Mouse (Mus musculus): Measurements from ENCODE around the gene Rasal3. TPM values are rescaled to one million over a fixed set of nuclear protein-coding genes. Genes with fewer than 3 reads are reported as not detected.

The Rasal3 gene
- 1 to 10 TPM; 2.9 to 4.6 TPM for total RNA-seq (2021)
- long read RNA-seq, experiment 1, partial matches to known transcripts: 0 of 1 reads
- long read RNA-seq, experiment 1, other reads (novel, unspliced or antisense): 0 of 1 reads
- long read RNA-seq, experiment 2, partial matches to known transcripts: 1 of 3 reads
- long read RNA-seq, experiment 2, other reads (novel, unspliced or antisense): 1 of 3 reads

DNA sequence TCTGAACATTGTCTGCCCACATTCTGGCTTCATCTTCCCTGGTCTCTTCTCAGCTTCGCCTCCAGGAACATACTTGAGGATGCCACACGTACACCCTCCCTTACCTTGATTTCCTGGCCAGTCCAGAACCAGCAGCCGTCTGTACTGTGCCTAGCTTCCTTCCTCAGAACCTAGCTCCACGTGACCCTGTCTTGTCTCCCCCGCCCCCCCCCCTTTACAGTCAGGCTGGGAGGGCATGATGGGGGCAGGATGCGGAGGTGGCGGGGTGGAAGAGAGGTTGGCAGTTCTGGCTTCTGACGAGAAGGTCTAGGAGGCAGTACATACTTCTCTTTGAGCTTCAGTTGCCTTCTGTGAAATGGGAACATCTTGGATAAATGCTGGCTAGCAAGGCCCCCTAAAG lies at the start of gene Rasal3:
Rasal3 (minus strand) TSS at position 167 of the 400 bp plus-strand sequence.
- DNase-seq (ENCODE audit: low spot score in 2 of 2): no peak
- TF ChIP-seq CTCF (conservative IDR thresholded peaks at IDR 0.05): no peak
- no peak within 1 kb of the TSS for H3K27ac ChIP-seq
- peak within 1 kb of the TSS; percentile 15; the same call in 1 of the 2 replicates for H3K4me3 ChIP-seq

DNA sequence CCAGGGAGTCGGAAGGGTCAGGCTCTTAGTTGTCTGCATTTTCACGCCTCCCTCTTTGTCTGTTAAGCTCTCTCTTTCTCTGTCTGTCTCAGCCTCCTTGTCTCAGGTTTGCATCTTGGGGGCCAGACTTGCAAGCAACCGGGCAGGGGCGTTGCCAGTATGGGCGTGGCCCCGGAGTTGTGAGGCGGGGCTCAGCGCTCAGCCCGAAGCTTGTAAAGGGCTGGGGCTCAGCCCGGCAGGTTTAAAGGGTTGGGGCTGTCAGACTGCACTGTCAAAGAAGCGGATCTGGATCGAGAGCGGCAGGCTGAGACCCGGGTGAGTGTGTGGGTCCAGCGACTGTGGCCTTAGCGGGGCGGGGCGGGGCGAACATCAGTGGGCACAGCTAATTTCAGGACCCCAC lies 49.1 kb upstream of the Rasal3 start, which contains the start of gene Cyp4f39:
Cyp4f39 (plus strand) TSS at position 242 of the 400 bp plus-strand sequence.
- DNase-seq (ENCODE audit: low spot score in 2 of 2): no peak
- no peak for TF ChIP-seq CTCF (conservative IDR thresholded peaks at IDR 0.05)
- no peak within 1 kb of the TSS for H3K27ac ChIP-seq
- no peak within 1 kb of the TSS for H3K4me3 ChIP-seq

DNA sequence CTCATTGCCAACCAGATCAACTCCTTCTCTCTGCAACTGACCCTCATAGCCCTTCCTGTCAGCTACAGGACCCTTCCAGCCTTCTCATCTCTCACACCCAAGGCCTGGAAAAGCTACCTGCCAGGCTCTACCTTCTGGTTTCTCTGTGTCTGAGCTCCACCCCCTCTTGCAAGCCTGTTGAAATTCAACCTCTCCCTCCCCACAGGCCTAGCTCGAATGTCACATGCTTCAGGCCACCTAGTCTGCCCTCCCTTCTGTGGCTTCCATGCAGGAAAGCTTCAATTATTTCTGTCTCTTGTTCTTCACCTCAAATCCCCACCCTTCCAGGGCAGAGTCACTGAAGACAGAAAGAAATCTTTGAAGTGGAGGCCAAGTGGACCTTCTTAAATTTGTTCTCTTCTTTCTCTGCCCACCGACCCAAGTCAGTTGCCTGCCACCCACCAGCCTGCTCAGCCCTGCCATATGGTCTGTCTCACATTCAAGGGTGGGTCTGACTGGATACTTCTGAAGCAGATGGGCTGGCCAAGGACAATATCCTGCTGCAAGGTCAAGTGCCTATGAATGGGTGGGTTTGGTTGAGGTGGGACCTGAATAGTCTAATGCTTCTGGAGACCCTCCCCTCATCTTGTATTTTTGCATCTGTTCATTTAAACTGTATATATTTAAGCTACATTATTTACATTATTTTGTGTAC lies 47.6 kb upstream of the Rasal3 start:
- no peak for DNase-seq (ENCODE audit: low spot score in 2 of 2)
- TF ChIP-seq CTCF (conservative IDR thresholded peaks at IDR 0.05): no peak
- Histone ChIP-seq H3K4me3 (no peak overlapping the region), H3K27ac (no peak overlapping the region)

GRCm38 (mm10) chr17:32449042-32449441 lies 45.7 kb upstream of the Rasal3 start:
- DNase-seq (ENCODE audit: low spot score in 2 of 2): no peak
- Histone ChIP-seq H3K27ac (no peak overlapping the region), H3K4me3 (no peak overlapping the region)
- peak; percentile 33 for TF ChIP-seq CTCF (conservative IDR thresholded peaks at IDR 0.05)

DNA sequence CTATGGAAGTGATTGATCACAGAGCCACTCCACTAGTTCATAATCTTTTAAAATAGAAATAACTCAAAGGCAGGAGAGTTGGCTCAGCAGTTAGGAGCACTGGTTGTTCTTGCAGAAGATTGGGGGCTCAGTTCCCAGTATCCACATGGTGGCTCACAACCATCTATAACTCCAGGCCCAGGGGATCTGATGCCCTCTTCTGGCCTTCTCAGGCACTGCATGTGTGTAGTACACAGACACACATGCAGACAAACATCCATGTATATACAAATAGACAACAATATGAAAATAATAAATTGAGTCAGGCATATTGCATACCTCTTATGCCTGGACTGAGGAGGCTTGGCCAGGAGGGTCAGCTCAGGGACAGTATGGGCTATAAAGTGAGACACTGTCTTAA lies 43.8 kb upstream of the Rasal3 start:
- peak; percentile 25 for TF ChIP-seq CTCF (conservative IDR thresholded peaks at IDR 0.05)
- no peak for DNase-seq (ENCODE audit: low spot score in 2 of 2)

DNA sequence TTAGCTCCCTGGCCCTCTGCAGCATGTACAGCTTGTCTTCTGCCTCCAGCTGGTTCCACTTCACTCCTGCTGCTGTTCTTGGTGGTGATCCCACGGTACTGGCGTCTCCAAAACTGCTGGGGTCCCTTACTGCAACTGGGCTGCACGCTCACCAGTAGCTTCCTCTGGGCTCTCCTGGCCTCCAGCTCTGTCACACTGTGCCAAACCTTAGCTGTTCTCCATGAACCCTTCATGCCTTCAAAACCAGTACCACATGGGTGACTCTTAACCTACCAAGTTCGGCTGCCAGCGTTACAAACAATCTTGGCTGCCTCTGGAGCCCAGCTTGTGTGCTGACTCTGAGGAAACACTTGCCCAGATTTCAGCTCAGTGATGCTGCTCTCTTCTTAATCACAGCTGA lies 41.6 kb upstream of the Rasal3 start:
- TF ChIP-seq CTCF (conservative IDR thresholded peaks at IDR 0.05): no peak
- no peak overlapping the region for H3K4me3 ChIP-seq
- no peak for DNase-seq (ENCODE audit: low spot score in 2 of 2)
- no peak overlapping the region for H3K27ac ChIP-seq

More for the DNA sequence above, 43.8 kb upstream of the Rasal3 start:
- H3K27ac ChIP-seq: no peak overlapping the region
- H3K4me3 ChIP-seq: no peak overlapping the region

DNA sequence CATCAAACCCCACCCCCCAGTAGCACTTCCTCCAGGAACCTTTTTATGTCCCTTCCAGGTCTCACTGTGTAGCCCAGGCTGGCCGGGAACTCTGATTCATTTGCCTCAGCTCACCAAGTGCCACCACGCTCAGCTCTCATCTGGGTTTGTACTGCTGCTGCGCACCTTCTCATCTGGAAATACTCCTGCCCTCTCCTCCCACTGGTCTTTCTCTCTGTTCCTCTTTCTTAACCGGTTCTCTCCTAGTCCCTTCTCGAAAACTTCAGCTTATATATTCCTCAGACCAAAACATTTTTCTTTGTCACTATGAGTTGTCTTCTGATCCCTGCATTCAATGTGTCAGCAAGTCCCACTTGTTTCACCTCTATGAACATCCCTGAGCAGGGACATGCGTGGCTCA lies 39.9 kb upstream of the Rasal3 start:
- no peak for TF ChIP-seq CTCF (conservative IDR thresholded peaks at IDR 0.05)

DNA sequence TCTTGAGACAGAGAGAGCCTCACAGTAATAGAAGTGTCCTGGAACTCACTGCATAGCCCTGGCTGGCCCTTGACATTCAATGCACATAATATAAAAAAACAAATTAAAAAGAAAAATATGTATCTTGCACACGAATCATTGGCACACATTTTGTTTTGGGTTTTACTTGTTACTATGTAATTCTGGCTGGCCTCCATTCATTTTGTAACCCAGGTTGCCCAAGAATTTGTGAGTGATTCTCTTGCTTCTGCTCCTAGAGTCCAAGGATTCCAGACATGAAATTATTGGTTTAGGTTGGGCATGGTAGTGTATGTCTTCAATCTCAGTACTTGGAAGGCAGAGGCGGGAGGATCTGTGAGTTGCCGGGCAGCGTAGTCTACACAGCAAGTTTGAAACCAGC lies 33.7 kb upstream of the Rasal3 start:
- no peak for TF ChIP-seq CTCF (conservative IDR thresholded peaks at IDR 0.05)
- DNase-seq (ENCODE audit: low spot score in 2 of 2): no peak
- Histone ChIP-seq H3K4me3 (no peak overlapping the region), H3K27ac (no peak overlapping the region)

More for the DNA sequence above, 39.9 kb upstream of the Rasal3 start:
- no peak overlapping the region for H3K4me3 ChIP-seq
- DNase-seq (ENCODE audit: low spot score in 2 of 2): no peak
- no peak overlapping the region for H3K27ac ChIP-seq

GRCm38 (mm10) chr17:32435151-32435550 lies 31.8 kb upstream of the Rasal3 start:
- no peak for DNase-seq (ENCODE audit: low spot score in 2 of 2)
- TF ChIP-seq CTCF (conservative IDR thresholded peaks at IDR 0.05): no peak
- Histone ChIP-seq H3K27ac (no peak overlapping the region), H3K4me3 (no peak overlapping the region)

GRCm38 (mm10) chr17:32434324-32434723 lies 30.9 kb upstream of the Rasal3 start:
- Histone ChIP-seq H3K27ac (no peak overlapping the region), H3K4me3 (no peak overlapping the region)
- no peak for TF ChIP-seq CTCF (conservative IDR thresholded peaks at IDR 0.05)
- DNase-seq (ENCODE audit: low spot score in 2 of 2): no peak

DNA sequence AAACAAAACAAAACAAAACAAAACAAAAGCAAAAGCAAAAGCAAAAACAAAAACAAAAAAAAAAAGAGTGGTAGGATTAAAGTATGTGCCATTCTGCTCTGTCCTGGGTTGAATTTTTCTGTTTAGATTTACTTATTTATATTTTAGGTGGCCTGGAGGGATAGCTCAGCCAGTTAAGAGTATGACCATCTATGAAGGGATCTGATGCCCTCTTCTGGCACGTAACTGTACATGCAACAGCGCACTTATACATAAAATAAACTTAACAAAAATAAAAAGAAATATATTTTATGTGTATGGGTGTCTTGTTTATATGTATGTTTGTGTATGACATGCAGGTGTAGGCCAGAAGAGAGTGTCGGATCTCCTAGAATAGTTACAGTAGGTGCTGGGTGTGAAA lies 28.6 kb upstream of the Rasal3 start:
- no peak overlapping the region for H3K4me3 ChIP-seq
- no peak overlapping the region for H3K27ac ChIP-seq
- DNase-seq (ENCODE audit: low spot score in 2 of 2): no peak
- TF ChIP-seq CTCF (conservative IDR thresholded peaks at IDR 0.05): peak; percentile 79

GRCm38 (mm10) chr17:32426610-32427009 lies 23.2 kb upstream of the Rasal3 start:
- no peak for TF ChIP-seq CTCF (conservative IDR thresholded peaks at IDR 0.05)
- Histone ChIP-seq H3K27ac (no peak overlapping the region), H3K4me3 (no peak overlapping the region)
- no peak for DNase-seq (ENCODE audit: low spot score in 2 of 2)

DNA sequence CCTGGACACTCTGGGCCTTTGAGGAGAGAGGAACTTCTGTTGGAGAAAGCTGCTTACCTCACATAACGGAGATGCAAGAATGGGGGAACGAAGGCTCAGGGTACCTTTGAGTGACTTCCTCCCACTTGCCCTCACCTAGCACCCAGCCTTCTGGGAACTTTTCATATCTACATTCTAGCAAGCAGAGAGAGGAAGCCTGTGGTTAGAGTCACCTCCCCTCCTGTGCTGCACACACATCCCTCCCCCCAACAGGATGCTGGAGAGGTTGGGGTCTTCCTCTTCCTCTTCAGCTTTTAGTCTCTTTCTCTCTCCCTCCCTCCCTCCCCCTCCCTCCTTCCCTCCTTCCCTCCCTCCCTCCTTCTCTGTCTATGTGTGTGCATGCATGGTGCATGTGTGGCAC lies 20.7 kb upstream of the Rasal3 start, which contains the start of gene Pglyrp2:
Pglyrp2 (minus strand) TSS at position 134 of the 400 bp plus-strand sequence.
- no peak within 1 kb of the TSS for H3K27ac ChIP-seq
- DNase-seq (ENCODE audit: low spot score in 2 of 2): no peak
- no peak within 1 kb of the TSS for H3K4me3 ChIP-seq
- no peak for TF ChIP-seq CTCF (conservative IDR thresholded peaks at IDR 0.05)

DNA sequence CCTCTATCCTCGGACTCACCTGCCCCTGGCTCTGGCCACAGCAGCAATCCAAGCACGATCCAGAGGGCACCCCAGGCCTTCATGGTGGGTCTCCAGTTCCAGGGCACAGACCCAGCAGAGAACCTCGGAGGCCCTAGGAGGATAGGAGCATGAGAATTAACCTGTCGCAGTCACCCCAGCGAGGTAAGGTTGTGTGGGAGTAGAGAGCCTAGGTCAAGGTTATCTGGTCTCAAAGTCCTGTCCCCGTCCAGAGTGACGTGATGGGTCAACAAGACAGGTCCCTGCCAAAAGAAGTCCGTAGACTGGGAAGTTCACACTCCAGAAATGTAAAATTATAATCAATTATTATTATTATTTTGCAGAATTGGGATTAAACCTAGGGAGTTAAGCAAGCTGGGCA lies 17.4 kb upstream of the Rasal3 start:
- no peak for TF ChIP-seq CTCF (conservative IDR thresholded peaks at IDR 0.05)
- Histone ChIP-seq H3K4me3 (no peak overlapping the region), H3K27ac (no peak overlapping the region)
- DNase-seq (ENCODE audit: low spot score in 2 of 2): no peak
